Mouse (Mus musculus) thymus, adult 2 months (tissue): ENCODE results near the gene Arhgap20. TPM values are rescaled to one million over a fixed set of nuclear protein-coding genes. Genes with fewer than 3 reads are reported as not detected.

Experiments
- DNase-seq: peaks from one replicate; pipeline ENCODE4 v3.0.0; 2021
- H3K27ac ChIP-seq: fragments of 200-500 bp; 2 replicates; pipeline ENCODE4 v1.5.1; 2012; ENCODE audit warnings: low read length, control low read depth; ENCODE audit not compliant: control insufficient read depth, insufficient read depth
- H3K27me3 ChIP-seq: fragments of 200-500 bp; 2 replicates; pipeline ENCODE4 v1.6.1; 2012; ENCODE audit warnings: mild to moderate bottlenecking, low read length, moderate library complexity, mixed read lengths; ENCODE audit not compliant: control insufficient read depth, insufficient read depth
- H3K36me3 ChIP-seq: fragments of 200-500 bp; 2 replicates; pipeline ENCODE4 v1.6.1; 2012; ENCODE audit warnings: mild to moderate bottlenecking, low read length, moderate library complexity; ENCODE audit not compliant: control insufficient read depth, insufficient read depth
- H3K4me1 ChIP-seq: fragments of 200-500 bp; replicated peaks from 2 replicates; pipeline ENCODE4 v1.6.1; 2012; ENCODE audit warnings: low read length; ENCODE audit not compliant: control insufficient read depth, insufficient read depth
- H3K4me3 ChIP-seq: fragments of 200-500 bp; 2 replicates; pipeline ENCODE4 v1.5.1; 2012; ENCODE audit warnings: mild to moderate bottlenecking, low read length, control low read depth, moderate library complexity; ENCODE audit not compliant: control insufficient read depth, insufficient read depth
- CTCF ChIP-seq: fragments of 200-500 bp; IDR thresholded peaks from 2 replicates; pipeline ENCODE4 v1.5.1; 2012; ENCODE audit warnings: mild to moderate bottlenecking, control low read depth, low read length, moderate library complexity, borderline replicate concordance; ENCODE audit not compliant: control insufficient read depth, poor library complexity, insufficient read depth; ENCODE audit errors: extremely low read depth
- POLR2A ChIP-seq: fragments of 200-500 bp; IDR thresholded peaks from 2 replicates; pipeline ENCODE4 v1.6.1; 2012; ENCODE audit warnings: mild to moderate bottlenecking, low read length, control low read depth, moderate library complexity; ENCODE audit not compliant: control insufficient read depth, poor library complexity, insufficient read depth; ENCODE audit errors: extremely low read depth
- WGBS: fragments of 180-500 bp; shearing (Covaris S2); methylation state at CpG from one replicate; pipeline ENCODE4 v1.1.7; 2018; 5-methylcytosine and 5-hydroxymethylcytosine counted together
- polyA plus RNA-seq: library from polyadenylated mRNA; depleted of rRNA; stranded (reverse); fragments of >200 nt; gene quantifications from 2 replicates; pipeline ENCODE4 v1.2.3, GENCODE M21; 2012; rRNA removed

The Arhgap20 gene
- polyA plus RNA-seq, 1 experiment, result 1.2 TPM

- Histone ChIP-seq H3K36me3 (no peaks in the 10 kb centered on the region), H3K27me3 (no peaks in the 10 kb centered on the region), H3K4me1 (peaks cover 34% of the 10 kb centered on the region), H3K27ac (no peak overlapping the region), H3K4me3 (no peak overlapping the region)
- 96% methylated on average over 4 of the region's 4 CpGs for WGBS
- TF ChIP-seq POLR2A (no peak), CTCF (no peak)
- no peak for DNase-seq
Observed at GRCm38 (mm10) chr9:51869056-51869455, 103.9 kb downstream of the Arhgap20 start.

DNA sequence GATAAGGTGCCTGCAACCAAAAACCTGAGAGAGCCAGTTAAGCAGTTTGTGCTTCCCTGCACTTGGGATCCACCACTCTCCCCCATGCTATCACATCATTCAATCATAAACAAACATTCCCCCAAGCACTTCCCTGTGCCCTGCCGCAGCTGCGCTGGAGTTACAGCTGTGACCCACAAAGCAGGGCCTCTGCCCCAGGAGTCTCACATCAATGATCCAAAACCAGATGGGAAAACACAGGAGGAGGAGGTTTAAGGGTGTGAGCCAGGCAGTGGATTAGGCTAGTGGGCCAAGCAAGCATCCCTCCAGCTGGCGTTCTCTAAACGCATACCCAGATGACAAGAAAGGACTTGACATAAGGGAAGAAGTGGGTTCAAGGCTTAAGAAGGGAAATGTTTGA, 109.2 kb downstream of the Arhgap20 start:
- no peaks in the 10 kb centered on the region for H3K36me3 ChIP-seq
- no peak overlapping the region for H3K4me3 ChIP-seq
- H3K27ac ChIP-seq, result peak overlapping the region; percentile 28; the same call in 1 of the 2 replicates
- WGBS, result 71% methylated on average over 4 of the region's 4 CpGs
- H3K4me1 ChIP-seq, result peaks cover 19% of the 10 kb centered on the region
- no peak for DNase-seq
- no peak for TF ChIP-seq POLR2A
- no peak for TF ChIP-seq CTCF
- H3K27me3 ChIP-seq, result no peaks in the 10 kb centered on the region

DNA sequence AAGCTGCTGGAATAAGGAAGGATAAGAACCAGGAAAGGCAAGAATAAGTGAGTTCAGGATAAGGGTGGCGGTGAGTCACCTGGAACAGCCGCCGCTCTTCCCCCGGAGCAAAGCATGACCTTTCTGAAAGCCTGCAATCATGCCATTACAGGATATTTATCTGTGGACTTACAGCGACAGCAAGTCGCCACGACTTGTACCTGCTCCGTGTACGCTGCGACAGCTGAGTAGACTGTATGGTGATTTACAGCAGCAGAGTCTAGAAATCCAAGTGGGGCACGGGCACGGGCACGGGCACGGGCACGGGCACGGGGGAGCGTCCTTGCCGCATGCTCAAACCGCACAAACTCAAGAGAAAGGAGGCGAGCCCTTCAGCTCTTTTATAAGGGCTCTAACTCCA, 110.4 kb downstream of the Arhgap20 start:
- no peak for TF ChIP-seq CTCF
- no peak for TF ChIP-seq POLR2A
- Histone ChIP-seq H3K27me3 (no peaks in the 10 kb centered on the region), H3K36me3 (no peaks in the 10 kb centered on the region), H3K27ac (no peak overlapping the region), H3K4me1 (peaks cover 17% of the 10 kb centered on the region), H3K4me3 (no peak overlapping the region)
- 94% methylated on average over 20 of the region's 20 CpGs for WGBS
- DNase-seq, result no peak

DNA sequence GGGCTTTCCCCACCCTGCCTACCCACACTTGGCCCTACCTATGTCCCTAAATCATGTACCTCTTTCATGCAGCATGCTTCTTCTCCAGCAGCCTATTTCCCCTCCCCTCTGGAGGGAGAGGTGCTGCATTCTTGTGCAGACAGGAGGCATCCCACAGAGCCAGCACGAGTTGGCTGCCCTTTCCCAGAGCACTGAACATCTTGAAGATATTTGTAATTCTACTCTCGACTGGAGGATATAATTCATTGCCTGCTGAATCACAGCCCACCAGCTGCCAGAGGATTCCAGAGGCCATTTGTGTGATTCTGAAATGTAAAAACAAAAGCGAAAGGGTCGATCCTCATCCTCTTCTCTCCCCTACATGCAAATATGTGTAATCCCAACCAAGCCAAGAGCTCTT, 116.2 kb downstream of the Arhgap20 start:
- 71% methylated on average over 4 of the region's 4 CpGs for WGBS
- DNase-seq, result no peak
- Histone ChIP-seq H3K36me3 (no peaks in the 10 kb centered on the region), H3K27ac (no peak overlapping the region), H3K4me3 (no peak overlapping the region), H3K4me1 (no peaks in the 10 kb centered on the region), H3K27me3 (no peaks in the 10 kb centered on the region)
- TF ChIP-seq CTCF, result no peak
- TF ChIP-seq POLR2A, result no peak

- no peak for DNase-seq
- TF ChIP-seq CTCF (no peak), POLR2A (no peak)
- no peaks in the 10 kb centered on the region for H3K36me3 ChIP-seq
- no peak overlapping the region for H3K4me3 ChIP-seq
- 95% methylated on average over 4 of the region's 4 CpGs for WGBS
- H3K4me1 ChIP-seq, result no peaks in the 10 kb centered on the region
- H3K27me3 ChIP-seq, result no peaks in the 10 kb centered on the region
- no peak overlapping the region for H3K27ac ChIP-seq
Observed at GRCm38 (mm10) chr9:51881881-51882280, 116.7 kb downstream of the Arhgap20 start.

DNA sequence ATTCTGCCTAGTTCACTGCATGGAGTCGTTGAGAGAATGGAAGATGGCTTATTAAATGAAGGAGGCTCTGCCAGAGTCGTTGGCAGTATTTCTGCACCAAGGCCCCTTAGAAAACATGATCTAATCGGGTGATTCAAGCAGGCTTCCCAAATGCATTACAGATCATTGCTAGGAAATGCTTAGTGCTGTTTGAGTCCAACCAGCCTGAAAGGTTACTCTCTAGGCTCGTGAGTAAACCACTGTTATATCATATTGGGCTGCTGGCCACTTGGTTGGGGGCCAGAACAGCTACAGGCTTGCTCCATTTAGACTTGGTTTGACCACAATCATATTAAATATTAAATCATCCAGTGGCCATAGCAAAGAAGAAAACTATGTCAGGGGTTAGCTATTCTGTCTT, 118.2 kb downstream of the Arhgap20 start:
- Histone ChIP-seq H3K36me3 (no peaks in the 10 kb centered on the region), H3K4me1 (no peaks in the 10 kb centered on the region), H3K27me3 (no peaks in the 10 kb centered on the region), H3K4me3 (no peak overlapping the region), H3K27ac (no peak overlapping the region)
- no peak for TF ChIP-seq POLR2A
- TF ChIP-seq CTCF, result no peak
- 90% methylated on average over 4 of the region's 4 CpGs for WGBS
- DNase-seq, result no peak

GRCm38 (mm10) chr9:51892921-51893320, 127.8 kb downstream of the Arhgap20 start:
- H3K4me3 ChIP-seq, result no peak overlapping the region
- H3K27ac ChIP-seq, result no peak overlapping the region
- DNase-seq, result no peak
- no peaks in the 10 kb centered on the region for H3K27me3 ChIP-seq
- TF ChIP-seq POLR2A (no peak), CTCF (no peak)
- 98% methylated on average over 1 of the region's 1 CpGs for WGBS
- no peaks in the 10 kb centered on the region for H3K36me3 ChIP-seq
- no peaks in the 10 kb centered on the region for H3K4me1 ChIP-seq

Other genes starting within 250 kb of the Arhgap20 start
- gene Fdx1, start 198.2 kb downstream of the Arhgap20 start, polyA plus RNA-seq, result 30.5 and 33.9 TPM in 2 replicates